Mouse (Mus musculus) left cerebral cortex, postnatal 4 days (tissue): Measurements from ENCODE around the gene Hoxa2. TPM values are rescaled to one million over a fixed set of nuclear protein-coding genes. Genes with fewer than 3 reads are reported as not detected.

Source experiments
- DNase-seq: peaks from one replicate; pipeline ENCODE4 v3.0.0-alpha.2; 2022
- intact Hi-C: fragments of 180-260 bp; cut with DNase I; formaldehyde crosslinking; loops from one replicate; pipeline ENCODE4 v1.15.1; 2025
- total RNA-seq, 2 experiments: library from RNA; stranded (reverse); gene quantifications; 2 replicates each; pipeline ENCODE4 v1.2.3; 2021

Hoxa2 gene
- total RNA-seq, 2 experiments from 2014 or later = not detected

DNA sequence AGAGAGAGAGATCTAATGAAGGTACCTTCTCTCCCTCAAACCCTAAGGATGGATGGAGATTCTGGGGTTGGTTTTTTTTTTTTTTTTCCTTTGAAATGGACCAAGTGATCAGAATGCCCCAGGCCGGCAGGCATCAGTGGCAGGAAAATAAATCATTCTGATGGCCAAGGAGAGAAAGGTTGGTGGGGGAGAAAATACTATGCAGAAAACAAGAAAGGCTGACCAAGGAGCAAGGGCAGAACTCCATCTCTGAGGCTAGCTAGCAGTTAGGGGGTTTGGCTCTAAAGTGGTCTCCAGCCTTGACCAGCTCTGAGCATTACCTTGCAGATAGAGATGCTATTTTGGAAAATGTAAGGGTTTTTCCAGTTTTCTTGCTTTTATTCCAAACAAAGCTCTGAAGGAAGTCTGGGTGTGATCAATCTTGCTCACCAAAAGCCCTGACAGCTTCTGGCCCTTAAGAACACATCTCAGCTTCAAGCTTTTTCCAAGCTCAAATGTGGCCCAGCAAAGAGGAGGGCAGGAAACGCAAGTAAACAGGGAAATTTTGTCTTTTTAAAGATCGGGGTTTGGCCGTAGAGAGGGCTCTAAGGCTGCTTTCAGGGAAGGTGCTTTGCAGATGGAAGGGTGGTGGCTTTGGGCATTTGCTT, 1.9 kb upstream of the Hoxa2 start:
- intact Hi-C loops = no loop called here
- no peak for DNase-seq

DNA sequence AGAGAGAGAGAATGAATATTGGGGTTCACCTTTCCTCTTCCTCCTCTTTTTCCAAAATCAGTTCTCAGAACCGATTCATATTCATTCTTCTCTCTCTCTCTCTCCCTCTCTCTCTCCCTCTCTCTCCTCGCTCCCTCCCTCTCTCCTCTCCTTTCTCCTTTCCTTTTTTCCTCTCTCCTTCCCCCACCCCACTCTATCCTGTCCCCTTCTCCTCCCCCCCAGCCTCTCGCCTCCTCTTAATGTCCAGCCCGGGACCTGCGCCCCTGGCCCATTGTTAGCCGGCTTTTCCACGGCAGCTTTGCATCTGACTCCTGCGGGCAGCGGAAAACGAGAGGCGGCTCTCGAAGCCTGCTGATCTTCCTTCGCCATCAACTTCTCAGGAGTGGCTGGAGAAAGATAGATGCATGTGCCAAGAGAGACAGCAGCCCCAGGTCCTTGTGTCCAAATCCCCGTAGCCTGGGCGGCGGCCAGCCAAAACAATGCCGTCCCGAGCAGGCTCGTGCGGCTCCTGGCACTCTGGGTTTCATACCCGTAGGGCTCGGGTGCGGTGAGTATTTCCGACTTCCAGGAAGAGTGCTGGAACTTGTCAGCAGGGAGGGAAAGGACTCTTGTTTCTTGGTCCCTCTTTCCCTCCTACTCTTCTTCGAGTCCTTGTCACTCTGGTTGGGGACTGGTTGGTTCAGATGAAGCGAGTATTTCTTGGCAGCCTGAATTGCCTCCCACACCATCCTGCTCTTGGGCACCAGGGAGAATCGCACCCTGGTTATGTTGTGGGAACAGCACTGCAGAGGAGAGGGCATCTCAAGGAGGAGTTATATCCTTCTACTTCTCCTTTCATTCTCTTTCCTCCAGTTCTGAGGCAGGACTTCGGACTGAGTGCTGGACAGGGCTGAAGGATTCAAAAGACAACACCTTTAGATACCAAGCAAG, 1.1 kb upstream of the Hoxa2 start:
- intact Hi-C loops = no loop called here
- no peak for DNase-seq

GRCm38 (mm10) chr6:52164051-52164625, 493 bp downstream of the Hoxa2 start:
- intact Hi-C loops = no loop called here
- no peak for DNase-seq

DNA sequence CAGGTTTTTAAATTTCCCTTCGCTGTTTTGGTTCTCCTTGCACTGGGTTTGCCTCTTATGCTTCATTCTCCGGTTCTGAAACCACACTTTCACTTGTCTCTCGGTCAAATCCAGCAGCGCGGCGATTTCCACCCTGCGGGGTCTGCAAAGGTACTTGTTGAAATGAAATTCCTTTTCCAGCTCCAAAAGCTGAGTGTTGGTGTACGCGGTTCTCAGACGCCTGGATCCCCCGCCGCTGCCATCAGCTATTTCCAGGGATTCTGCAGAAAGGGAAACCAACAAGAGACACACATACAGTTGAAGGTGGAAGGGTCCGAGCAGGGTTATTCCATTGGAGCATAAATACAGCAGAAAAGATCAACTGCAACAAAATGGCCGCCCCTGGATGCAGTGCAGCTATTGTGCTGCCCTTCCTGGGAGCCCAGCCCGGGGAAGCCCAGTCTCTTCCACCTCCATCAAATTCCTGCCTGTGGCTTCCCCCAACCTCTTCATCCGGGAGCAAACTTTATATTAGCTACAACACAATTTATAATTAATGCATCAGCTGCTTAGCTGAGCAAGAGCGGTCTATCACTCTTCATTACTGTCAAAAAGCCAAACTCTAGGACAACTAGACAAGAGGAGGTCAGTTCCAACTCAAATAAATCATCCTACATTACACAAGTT, 1.1 kb downstream of the Hoxa2 start:
- no peak for DNase-seq
- intact Hi-C loops = no loop called here

- DNase-seq = no peak
- intact Hi-C loops = no loop called here
Observed at GRCm38 (mm10) chr6:52162611-52163365, 1.8 kb downstream of the Hoxa2 start.

- intact Hi-C loops = no loop called here
- no peak for DNase-seq
Observed at GRCm38 (mm10) chr6:52162093-52162380, 2.6 kb downstream of the Hoxa2 start.

- intact Hi-C loops = no loop called here
- DNase-seq = no peak
Observed at GRCm38 (mm10) chr6:52161336-52162092, 3.1 kb downstream of the Hoxa2 start.

DNA sequence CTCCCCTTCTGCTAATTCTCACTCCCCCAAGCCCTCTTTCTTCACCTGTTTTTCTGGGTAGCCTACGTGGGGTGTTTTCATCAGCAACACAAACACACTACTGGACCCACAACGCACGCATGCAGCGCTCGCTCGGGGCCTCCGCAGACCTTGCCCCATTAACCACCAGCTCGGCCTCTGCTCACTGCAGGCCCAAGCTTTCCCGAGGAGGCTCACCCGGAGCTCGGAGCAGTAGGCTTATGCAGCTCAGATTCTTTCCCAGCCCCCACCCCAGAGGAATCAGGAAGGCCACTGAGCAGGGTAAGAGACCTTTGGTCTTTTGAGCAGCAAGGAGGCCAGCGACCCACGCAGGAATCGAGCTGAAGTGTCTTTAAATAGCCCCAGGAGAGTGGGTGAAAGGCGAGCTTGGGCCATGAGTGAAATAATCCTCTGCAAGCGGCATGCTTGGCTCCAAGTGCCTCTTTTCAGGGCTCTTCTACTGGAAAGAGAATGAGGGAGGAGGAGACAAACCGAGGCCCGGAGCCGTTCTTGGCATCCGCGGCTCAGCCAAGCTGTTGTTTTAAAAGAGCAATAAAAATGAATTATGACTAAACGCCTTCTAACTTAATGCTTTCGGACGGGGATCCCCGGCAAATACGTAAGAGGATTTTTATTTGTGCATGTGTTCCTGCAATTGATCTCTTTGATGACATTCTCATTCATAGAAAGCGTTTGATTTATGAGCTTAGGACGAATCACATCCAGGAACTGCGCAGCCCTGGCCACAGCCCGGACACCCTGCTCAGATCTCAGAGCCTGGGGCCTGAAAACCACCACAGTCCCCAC, 3.9 kb downstream of the Hoxa2 start:
- no peak for DNase-seq
- intact Hi-C loops = no loop called here

- intact Hi-C loops = loop anchor here (5.0 kb wide), 1 partner anchor 153 kb away; no protein-coding TSS in a partner anchor
Observed at GRCm38 (mm10) chr6:52159979-52160378, 4.7 kb downstream of the Hoxa2 start.

GRCm38 (mm10) chr6:52159164-52159761, 5.4 kb downstream of the Hoxa2 start:
- DNase-seq = no peak
- intact Hi-C loops = loop anchor here (5.0 kb wide), 1 partner anchor 152 kb away; no protein-coding TSS in a partner anchor

More at GRCm38 (mm10) chr6:52159979-52160378, 4.7 kb downstream of the Hoxa2 start:
- no peak for DNase-seq

DNA sequence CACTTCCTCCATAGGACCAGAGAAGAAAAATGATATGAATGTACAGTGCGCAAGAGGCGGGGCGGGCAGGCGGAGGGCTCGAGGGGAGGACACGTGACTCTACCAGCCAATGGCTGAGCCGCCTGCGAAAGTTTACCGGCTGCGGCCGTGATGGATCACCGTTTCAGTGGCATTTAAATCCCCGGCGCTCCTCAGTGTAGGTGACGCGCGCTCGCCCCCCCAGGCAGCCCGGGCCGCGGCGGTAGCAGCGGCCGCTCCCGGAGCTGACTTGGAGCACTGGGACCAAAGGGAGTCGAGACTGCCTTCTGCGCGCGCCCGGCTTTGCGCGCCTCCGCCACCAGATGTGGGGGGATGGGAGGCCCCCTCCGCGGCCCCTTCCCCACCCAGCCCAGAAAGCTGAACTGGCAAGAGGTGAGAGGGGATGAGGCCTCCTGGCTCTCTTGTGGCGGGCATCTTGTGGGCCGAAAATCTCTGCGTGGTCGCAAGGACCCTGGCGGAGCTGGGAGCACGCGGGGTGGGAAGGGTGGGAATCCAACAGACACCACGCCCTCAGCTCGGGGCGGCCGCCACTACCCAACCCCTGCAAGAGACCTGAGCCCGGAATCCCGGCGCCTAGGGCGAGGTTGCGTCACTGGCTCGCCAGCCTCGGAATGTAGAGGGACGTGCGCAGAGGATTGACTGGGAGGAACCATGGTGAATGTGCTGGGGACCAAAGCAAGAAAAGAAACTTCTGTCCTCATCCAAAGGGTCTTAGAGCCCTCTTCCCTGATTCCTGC, 6.2 kb downstream of the Hoxa2 start, which contains the start of gene Hoxa1:
TSS of gene Hoxa1 (minus strand) at position 42 of the 776 bp plus-strand sequence.
- intact Hi-C loops = loop anchor here (5.0 kb wide), 1 partner anchor 151 kb away; no protein-coding TSS in a partner anchor
- peak; percentile 53 for DNase-seq

DNA sequence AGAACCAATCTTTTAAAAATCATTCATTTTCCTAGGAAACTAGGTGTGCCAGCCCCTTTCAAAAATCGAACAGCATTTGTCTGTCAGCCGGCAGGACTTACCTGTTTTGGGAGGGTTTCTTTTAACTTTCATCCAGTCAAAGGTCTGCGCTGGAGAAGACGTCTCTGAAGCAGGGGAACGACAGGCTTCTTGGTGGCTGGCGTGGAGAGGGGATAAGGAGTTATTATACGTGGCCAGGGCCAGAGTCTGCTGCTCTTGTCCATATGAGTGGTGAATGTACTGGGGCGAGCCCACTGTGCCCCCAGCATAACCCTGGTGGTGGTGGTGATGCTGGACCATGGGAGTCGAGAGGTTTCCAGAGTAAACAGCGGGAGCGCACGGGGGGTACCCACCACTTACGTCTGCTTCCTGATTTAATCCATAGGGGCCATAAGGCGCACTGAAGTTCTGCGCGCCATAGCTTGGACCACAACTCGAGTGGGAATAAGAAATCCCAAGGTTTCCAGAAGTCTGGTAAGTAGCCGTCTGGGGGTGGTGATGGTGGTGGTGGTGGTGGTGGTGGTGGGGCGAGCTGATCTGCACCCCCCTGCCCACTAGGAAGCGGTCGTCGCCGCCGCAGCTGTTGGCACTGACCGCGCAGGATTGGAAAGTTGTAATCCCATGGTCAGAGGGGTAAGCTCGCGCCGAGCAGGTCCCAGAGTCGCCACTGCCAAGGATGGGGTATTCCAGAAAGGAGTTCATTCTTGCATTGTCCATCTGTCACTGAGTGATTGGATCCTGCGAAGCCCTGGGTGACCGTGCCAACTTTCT, 7.0 kb downstream of the Hoxa2 start:
- intact Hi-C loops = loop anchor here (5.0 kb wide), 1 partner anchor 150 kb away; no protein-coding TSS in a partner anchor
- DNase-seq = no peak

DNA sequence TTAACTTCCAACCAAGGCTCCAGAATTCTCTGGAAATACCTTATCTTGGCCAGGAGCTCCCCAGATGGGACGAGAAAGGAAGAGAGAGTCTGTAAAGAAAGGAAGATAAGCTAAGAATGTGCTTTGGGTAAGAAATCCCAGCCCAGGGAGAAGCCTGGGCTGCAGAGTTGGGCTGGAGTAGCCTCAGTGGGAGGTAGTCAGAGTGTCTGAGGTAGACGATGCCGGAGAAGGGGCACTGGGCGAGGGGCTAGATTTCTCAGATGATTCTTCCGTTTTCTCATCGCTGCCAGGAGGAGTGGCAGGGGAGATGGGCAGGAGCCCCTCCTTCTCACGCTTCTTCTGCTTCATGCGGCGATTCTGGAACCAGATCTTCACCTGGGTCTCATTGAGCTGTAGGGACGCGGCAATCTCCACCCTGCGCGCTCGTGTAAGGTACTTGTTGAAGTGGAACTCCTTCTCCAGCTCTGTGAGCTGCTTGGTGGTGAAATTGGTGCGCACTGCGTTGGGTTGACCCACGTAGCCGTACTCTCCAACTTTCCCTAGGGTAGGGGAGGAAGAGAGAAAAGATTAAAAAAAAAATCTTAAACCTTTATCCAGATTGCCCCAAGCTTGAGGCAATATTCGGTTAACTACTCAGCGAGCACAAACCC, 8.0 kb downstream of the Hoxa2 start:
- no peak for DNase-seq
- intact Hi-C loops = loop anchor here (5.0 kb wide), 1 partner anchor 149 kb away; no protein-coding TSS in a partner anchor

DNA sequence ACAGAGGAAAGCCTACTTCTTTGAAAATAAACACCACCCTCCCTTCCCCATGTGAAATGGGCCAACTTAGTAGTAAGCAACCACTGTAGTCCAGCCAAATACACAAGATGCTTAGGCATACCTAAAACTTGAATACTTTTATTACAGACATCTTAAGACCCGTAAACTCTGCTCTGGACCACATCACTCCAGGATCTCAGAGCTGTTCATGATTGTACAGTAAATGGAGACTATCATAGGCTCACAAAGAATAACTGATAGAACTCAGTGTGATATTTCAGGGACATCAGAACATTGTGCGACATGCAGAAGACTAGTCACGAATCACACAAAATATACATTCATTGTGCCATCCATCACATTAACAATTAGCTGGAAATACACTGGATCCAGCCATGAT, 9.2 kb downstream of the Hoxa2 start:
- no peak for DNase-seq
- intact Hi-C loops = loop anchor here (5.0 kb wide), 1 partner anchor 148 kb away; no protein-coding TSS in a partner anchor

- no peak for DNase-seq
- intact Hi-C loops = no loop called here
Observed at GRCm38 (mm10) chr6:52154044-52154443, 10.6 kb downstream of the Hoxa2 start.

DNA sequence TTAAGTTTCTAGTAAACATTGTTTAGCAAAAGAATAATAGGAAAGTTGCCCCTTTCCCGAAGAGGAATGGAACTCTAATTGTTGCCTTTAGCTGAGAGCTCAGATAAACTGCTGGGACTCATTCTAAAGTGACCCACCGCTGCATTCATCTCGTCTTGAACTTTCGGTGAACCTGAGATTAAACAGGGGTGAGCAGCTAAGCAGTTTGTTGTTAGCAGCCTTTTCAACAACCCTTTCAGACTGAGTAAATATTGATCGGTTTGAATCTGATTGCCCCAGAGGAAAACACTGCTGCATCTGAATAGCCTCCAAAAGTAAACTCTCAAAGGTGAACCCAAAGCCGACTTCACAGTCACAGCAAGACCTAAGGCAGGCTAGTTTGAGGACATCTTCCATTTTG, 11.4 kb downstream of the Hoxa2 start:
- intact Hi-C loops = no loop called here
- no peak for DNase-seq
